Mouse (Mus musculus) thymus, adult 2 months (tissue): ENCODE results near the gene Racgap1. TPM values are rescaled to one million over a fixed set of nuclear protein-coding genes. Genes with fewer than 3 reads are reported as not detected.

Source experiments
- DNase-seq: peaks from one replicate; pipeline ENCODE4 v3.0.0; 2021
- H3K27ac ChIP-seq: fragments of 200-500 bp; 2 replicates; pipeline ENCODE4 v1.5.1; 2012; ENCODE audit warnings: low read length, control low read depth; ENCODE audit not compliant: control insufficient read depth, insufficient read depth
- H3K27me3 ChIP-seq: fragments of 200-500 bp; 2 replicates; pipeline ENCODE4 v1.6.1; 2012; ENCODE audit warnings: mild to moderate bottlenecking, low read length, moderate library complexity, mixed read lengths; ENCODE audit not compliant: control insufficient read depth, insufficient read depth
- H3K36me3 ChIP-seq: fragments of 200-500 bp; 2 replicates; pipeline ENCODE4 v1.6.1; 2012; ENCODE audit warnings: mild to moderate bottlenecking, low read length, moderate library complexity; ENCODE audit not compliant: control insufficient read depth, insufficient read depth
- H3K4me1 ChIP-seq: fragments of 200-500 bp; replicated peaks from 2 replicates; pipeline ENCODE4 v1.6.1; 2012; ENCODE audit warnings: low read length; ENCODE audit not compliant: control insufficient read depth, insufficient read depth
- H3K4me3 ChIP-seq: fragments of 200-500 bp; 2 replicates; pipeline ENCODE4 v1.5.1; 2012; ENCODE audit warnings: mild to moderate bottlenecking, low read length, control low read depth, moderate library complexity; ENCODE audit not compliant: control insufficient read depth, insufficient read depth
- CTCF ChIP-seq: fragments of 200-500 bp; IDR thresholded peaks from 2 replicates; pipeline ENCODE4 v1.5.1; 2012; ENCODE audit warnings: mild to moderate bottlenecking, control low read depth, low read length, moderate library complexity, borderline replicate concordance; ENCODE audit not compliant: control insufficient read depth, poor library complexity, insufficient read depth; ENCODE audit errors: extremely low read depth
- POLR2A ChIP-seq: fragments of 200-500 bp; IDR thresholded peaks from 2 replicates; pipeline ENCODE4 v1.6.1; 2012; ENCODE audit warnings: mild to moderate bottlenecking, low read length, control low read depth, moderate library complexity; ENCODE audit not compliant: control insufficient read depth, poor library complexity, insufficient read depth; ENCODE audit errors: extremely low read depth
- WGBS: fragments of 180-500 bp; shearing (Covaris S2); methylation state at CpG from one replicate; pipeline ENCODE4 v1.1.7; 2018; 5-methylcytosine and 5-hydroxymethylcytosine counted together
- polyA plus RNA-seq: library from polyadenylated mRNA; depleted of rRNA; stranded (reverse); fragments of >200 nt; gene quantifications from 2 replicates; pipeline ENCODE4 v1.2.3, GENCODE M21; 2012

Gene Racgap1
- polyA plus RNA-seq, 1 experiment: 80.2 TPM

DNA sequence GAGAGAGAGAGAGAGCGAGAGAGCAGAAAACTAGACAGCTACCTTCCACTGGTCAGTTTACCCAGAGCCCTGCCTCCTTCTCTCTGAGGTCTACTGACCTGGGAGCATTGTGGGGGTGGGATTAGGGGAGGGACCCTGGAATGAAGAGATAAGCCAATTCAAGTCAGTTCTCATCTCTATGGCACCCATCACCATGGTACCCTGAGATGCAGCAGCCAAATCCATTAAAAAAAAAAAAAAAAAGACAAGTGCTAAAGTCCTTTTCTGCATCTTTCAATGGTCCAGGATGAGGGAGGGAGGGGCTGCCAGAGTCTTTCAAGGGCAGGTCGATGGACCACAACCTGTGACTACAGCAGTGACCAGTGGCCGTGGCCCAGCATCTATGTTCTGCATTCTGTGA is 45.9 kb downstream of the Racgap1 start:
- H3K4me1 ChIP-seq: no peaks in the 10 kb centered on the region

GRCm38 (mm10) chr15:99603216-99603615 is 48.2 kb downstream of the Racgap1 start:
- Histone ChIP-seq H3K27ac (no peak overlapping the region), H3K36me3 (no peaks in the 10 kb centered on the region), H3K4me3 (no peak overlapping the region), H3K27me3 (no peaks in the 10 kb centered on the region; the same call in 1 of the 2 replicates), H3K4me1 (no peaks in the 10 kb centered on the region)
- no peak for DNase-seq
- WGBS: 87% methylated on average over 7 of the region's 7 CpGs
- TF ChIP-seq CTCF (no peak), POLR2A (no peak)

More for the DNA sequence above, 45.9 kb downstream of the Racgap1 start:
- TF ChIP-seq CTCF (no peak), POLR2A (no peak)
- Histone ChIP-seq H3K36me3 (no peaks in the 10 kb centered on the region), H3K27ac (no peak overlapping the region), H3K27me3 (no peaks in the 10 kb centered on the region; the same call in 1 of the 2 replicates), H3K4me3 (no peak overlapping the region)
- DNase-seq: no peak
- 77% methylated on average over 3 of the region's 3 CpGs for WGBS

DNA sequence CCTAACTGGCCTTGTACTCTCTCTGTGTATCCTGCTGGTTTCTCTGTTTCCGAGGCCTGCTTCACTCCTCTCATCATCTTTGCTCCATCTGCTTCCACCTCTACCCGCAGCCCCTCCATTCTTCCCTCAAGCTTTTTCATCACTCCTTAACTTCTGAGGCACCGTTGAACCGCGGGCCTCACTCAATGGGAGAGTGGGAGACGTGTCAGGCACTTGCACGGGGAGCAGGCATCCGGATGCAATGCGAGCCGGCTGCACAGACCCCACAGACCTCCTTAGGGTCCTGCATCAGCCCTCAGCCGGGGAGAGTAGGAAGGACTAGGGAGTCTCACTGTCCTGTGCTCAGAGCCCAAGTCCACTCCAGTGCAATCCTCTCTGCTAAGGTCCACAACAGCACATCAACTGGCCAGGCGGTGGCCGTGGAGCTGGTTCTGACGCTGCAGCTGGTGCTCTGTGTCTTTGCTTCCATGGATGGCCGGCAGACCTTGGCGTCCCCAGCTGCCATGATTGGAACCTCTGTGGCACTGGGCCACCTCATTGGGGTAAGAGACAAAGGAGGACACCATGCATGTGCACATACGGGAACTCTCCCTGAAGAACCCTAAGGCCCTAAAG is 49.1 kb downstream of the Racgap1 start:
- TF ChIP-seq POLR2A (no peak), CTCF (no peak)
- 96% methylated on average over 17 of the region's 17 CpGs for WGBS
- H3K27me3 ChIP-seq: no peaks in the 10 kb centered on the region; the same call in 1 of the 2 replicates

DNA sequence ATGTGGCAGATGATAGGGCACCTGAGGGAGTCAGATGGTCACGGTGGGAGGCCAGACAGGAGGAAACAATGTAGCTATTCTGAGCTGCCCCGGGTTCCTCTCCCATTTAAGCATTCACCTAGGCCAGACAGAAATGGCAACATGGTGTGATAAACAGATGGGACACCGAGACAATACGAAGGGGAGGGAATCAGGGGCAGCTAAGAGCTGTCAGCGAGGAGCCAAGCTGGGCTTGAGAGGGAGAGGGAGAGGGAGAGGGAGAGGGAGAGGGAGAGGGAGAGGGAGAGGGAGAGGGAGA is 49.7 kb downstream of the Racgap1 start:
- TF ChIP-seq CTCF: no peak
- TF ChIP-seq POLR2A: no peak
- 76% methylated on average over 5 of the region's 5 CpGs for WGBS
- Histone ChIP-seq H3K36me3 (no peaks in the 10 kb centered on the region), H3K27me3 (no peaks in the 10 kb centered on the region; the same call in 1 of the 2 replicates), H3K4me1 (no peaks in the 10 kb centered on the region), H3K27ac (no peak overlapping the region), H3K4me3 (no peak overlapping the region)
- DNase-seq: no peak

More for the DNA sequence above, 49.1 kb downstream of the Racgap1 start:
- DNase-seq: no peak
- H3K4me3 ChIP-seq: no peak overlapping the region
- H3K27ac ChIP-seq: no peak overlapping the region
- no peaks in the 10 kb centered on the region for H3K4me1 ChIP-seq
- H3K36me3 ChIP-seq: no peaks in the 10 kb centered on the region

DNA sequence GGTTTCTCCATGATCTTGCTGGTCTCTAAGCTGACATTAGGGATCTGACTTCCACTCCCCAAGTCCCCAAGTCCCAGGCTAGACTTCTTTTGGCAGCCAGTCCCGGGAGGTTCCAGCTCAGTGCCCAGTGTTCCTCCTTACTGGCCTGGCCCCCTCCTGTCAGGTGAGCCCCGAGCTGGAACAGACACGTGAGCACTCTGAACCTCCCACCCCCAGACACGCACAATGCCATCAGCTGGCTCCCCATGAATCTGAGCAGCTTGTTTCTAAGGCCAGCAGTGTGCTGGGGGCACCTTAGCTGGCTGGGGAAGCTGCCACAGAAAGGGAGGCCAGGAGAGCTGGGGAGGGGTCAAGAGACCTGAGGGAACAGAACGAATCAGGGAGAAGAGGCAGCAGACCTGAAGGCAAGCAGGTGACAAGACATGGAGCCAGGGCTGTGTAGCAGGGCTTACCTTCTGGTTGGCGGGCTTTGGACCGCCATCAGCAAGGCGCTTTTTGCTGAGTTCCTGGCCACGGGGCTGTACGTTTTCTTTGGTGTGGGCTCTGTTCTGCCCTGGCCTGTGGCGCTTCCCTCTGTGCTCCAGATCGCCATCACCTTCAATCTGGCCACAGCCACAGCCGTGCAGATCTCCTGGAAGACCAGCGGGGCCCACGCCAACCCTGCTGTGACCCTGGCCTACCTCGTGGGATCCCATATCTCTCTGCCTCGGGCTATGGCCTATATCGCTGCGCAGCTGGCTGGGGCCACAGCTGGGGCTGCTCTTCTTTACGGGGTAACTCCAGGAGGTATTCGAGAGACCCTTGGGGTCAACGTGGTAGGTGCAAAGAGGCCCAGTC is 50.3 kb downstream of the Racgap1 start, which contains the start of gene Aqp6:
TSS of gene Aqp6 (plus strand) at position 415 of the 837 bp plus-strand sequence.
- WGBS: 79% methylated on average over 22 of the region's 22 CpGs
- Histone ChIP-seq H3K27me3 (no peaks in the 10 kb centered on the region; the same call in 1 of the 2 replicates), H3K36me3 (no peaks in the 10 kb centered on the region), H3K4me3 (no peak within 1 kb of the TSS), H3K27ac (no peak within 1 kb of the TSS), H3K4me1 (no peaks in the 10 kb centered on the region)
- DNase-seq: no peak
- TF ChIP-seq CTCF (no peak), POLR2A (no peak)

GRCm38 (mm10) chr15:99599245-99600070 is 52.0 kb downstream of the Racgap1 start:
- TF ChIP-seq POLR2A (no peak), CTCF (no peak)
- no peak for DNase-seq
- no peak overlapping the region for H3K4me3 ChIP-seq
- H3K27me3 ChIP-seq: no peaks in the 10 kb centered on the region; the same call in 1 of the 2 replicates
- no peaks in the 10 kb centered on the region for H3K36me3 ChIP-seq
- 73% methylated on average over 17 of the region's 17 CpGs for WGBS
- no peak overlapping the region for H3K27ac ChIP-seq
- H3K4me1 ChIP-seq: no peaks in the 10 kb centered on the region
